Mouse (Mus musculus): ENCODE measurements around the gene Ptbp1.

Gene Ptbp1

DNA sequence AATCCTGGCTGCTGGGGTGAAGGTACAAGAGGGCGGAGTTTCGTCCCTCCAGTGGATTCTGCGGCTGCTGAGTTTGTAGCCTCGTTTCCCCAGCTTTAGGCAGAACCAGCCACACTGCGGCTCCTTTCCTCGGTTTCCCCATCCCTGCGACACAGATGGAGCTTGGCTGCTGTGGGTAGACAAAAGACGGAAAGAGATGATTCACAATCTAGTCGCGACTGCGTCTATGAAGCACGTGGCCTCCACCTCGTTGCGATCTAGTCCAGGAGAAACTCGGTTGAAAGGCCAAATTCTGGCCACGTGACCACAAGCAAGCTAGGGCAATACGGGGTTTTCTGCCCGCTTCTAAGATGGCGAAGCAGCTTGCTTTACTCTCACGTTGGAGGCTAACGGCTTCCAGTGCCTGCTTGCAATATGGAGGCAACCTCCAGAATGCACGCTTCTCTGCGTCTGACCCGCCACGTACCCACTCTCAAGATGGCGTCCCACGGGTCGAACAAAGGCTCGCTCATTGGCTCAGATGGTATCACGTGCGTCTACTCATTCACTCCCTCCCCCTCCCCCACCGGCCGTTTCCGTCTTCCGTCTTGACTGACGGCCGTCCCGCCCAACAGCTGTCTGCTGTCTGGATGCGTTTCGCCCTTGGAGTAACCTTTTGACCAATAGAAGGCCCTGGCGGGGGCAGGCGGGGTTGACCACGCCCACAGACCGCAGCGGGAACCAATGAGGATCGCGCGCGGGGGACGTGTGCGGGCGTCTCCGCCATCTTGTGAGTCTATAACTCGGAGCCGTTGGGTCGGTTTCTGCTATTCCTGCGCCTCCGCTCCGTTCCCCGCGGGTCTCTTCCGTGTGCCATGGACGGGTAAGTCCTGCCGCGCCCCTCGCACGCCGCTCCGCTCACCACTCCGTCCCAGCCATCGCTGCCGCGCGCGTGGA is at the start of gene Ptbp1:
TSS of gene Ptbp1 (plus strand) at position 568 of the 936 bp plus-strand sequence.
- peak; percentile 95 to 99 for DNase-seq (ENCODE audit: low spot score in 2 of 2)

DNA sequence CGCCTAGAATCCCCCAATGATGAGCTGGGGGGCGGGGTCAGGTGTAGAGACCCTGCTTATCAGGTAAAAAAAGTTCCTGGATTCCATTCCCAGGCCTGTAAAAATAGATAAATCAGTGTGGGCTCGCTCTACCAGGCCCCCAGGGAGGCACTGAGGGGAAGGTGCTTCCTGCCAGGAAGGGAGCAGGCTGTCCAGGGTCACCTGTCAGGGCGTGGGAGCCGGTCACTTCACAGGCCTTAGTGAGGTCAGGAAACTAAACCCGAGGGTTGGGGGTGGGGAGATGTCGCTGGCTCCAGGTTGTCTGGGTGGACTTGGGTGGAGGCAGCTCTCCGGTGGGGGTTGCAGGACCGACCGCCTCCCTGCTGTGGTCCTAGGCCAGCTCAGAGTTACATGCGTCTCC is 48.6 kb upstream of the Ptbp1 start:
- DNase-seq (ENCODE audit: low spot score in 2 of 2): no peak

DNA sequence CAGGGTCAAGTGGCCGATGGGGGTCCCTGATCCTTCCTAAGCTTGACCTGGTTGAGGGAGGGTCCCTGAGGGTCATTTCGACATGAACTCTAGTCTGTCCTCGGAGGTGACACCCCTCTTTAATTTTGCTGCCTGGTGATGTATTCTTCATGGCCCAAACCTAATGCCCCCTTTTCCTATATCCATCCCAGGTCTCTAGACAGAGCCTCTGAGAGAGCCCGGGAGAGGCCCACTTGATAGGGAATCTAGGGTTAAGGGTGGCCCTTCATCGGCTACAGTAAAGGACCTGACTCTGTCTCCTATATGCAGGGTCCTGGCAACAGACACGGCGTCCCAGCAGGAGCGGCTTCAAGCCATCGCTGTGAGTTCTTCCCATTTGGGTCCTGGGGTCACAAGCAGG is 47.9 kb upstream of the Ptbp1 start:
- DNase-seq (ENCODE audit: low spot score in 2 of 2): no peak

DNA sequence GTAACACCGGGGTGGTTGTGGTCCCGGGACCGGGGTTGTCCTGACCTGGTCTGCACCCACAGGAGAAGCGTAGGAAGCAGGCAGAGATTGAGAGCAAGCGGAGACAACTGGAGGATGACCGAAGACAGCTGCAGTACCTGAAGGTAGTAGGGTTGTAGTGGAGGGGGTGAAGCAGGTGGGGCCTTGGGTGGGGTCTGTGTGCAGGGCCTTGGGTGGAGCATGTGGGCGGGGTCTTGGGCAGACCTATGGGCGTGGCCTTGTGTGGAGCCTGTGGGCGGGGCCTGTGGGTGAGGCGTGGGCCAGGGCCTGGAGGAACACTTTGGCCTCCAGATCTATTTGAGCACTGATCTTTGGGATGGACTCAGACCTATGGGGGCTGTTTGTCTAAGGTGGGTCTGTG is 47.3 kb upstream of the Ptbp1 start:
- DNase-seq (ENCODE audit: low spot score in 2 of 2): no peak

DNA sequence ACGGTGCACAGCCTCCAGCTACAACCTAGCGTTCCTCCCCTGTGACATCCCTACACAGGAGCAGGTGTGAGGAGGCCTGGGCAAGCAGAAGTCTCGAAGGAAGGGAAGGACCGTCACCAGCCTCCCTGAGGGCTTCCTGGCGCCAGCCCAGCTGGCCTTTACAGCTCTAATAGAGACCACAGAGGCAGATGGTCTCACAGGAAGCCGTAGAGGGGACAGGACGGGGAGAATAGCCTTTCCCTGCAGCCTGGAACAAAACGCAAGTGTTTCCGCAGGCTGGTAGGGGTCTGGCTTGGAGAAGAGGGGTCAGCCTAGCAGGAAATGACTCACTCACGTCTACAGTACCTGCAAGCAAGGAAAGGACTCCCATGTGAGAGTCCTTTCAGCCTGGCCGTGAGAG is 46.4 kb upstream of the Ptbp1 start:
- DNase-seq (ENCODE audit: low spot score in 2 of 2): no peak

DNA sequence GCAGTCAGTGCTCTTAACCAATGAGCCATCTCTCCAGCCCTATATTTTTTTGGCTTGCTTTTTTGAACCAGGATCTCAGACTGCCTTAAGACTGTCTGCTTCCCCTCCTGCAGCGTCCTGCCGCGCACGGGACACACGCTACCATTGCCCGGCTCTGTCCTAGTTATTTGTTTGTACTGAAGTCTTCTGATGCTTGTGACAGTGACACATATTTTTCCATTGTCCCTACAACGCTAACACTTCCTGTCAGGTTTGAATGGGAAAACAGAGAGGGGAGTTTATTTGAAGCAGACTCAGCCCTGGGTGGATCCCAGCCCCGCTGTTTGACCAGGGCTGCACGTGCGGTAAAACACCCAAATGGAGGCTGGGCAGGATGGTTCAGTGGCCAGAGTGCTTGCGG is 45.5 kb upstream of the Ptbp1 start:
- no peak for DNase-seq (ENCODE audit: low spot score in 2 of 2)

DNA sequence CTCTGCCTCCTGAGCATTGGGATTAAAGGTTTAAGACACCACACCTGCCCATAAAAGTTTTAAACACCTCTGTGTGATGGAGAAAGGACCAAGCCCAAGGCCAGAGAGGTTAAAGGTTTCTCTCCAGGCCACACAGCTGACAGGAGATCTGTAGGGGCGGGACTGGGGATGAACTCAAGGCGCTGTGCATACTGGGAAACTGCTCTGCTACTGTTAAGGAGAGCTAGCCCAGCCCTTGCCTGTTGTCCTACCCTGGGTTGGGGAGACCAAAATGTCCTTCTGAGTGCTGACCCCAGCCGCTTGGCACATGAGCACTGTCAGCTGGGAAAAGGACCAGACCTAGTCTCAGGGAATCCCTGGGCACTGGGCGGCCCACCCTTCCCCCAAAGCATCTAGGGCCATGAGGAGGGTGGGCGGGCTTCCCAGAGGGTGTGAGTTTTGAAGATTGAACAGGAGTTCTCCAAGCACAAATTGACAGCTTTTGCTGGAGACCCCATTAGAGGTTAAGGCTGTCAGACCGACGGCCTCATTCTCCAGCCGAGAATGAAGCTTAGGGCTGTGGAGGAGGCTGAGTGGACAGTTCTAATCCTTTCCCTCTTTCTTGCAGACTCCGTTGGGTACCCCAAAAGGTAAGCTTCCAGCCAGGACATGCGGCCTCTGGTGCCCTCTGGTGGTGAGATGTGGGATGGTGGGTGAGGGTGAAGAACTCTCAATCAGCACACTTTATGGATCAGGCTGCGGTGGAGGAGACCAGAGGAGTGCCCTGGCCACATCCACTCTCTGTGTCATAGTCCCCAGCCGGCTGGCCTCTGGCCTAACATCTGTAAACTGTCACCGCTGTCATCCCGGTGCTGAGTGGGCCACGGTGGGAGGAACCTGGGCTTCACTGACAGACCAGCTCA is 42.2 kb upstream of the Ptbp1 start:
- peak; percentile 81 to 90 for DNase-seq (ENCODE audit: low spot score in 2 of 2)

DNA sequence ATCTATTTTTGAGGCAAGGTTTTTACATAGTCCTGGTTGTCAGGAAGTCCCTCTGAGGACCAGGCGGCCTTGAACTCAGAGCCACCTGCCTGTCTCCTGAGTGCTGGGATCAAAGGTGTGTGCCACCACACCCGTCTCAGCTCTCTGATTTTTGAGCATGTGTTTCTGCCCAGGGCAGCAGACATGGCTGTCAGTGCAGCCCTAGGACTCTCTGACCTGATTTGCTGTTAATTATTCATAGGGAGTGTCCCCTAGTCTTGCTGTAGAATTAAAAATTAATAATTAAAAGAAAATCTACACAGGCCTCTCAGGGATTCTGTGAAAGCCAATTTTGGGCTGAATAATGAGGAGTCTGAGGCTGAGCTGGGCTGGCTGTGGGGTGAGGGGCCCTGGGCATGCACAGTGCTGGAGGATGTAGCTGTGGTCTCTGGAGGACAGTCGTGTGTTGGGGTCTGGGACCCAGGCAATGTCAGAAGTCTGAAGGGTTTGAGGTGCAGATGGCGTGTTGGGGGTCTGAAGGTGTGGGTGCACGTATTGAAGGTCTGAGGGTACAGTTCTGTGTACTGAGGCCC is 39.9 kb upstream of the Ptbp1 start:
- DNase-seq (ENCODE audit: low spot score in 2 of 2): no peak

DNA sequence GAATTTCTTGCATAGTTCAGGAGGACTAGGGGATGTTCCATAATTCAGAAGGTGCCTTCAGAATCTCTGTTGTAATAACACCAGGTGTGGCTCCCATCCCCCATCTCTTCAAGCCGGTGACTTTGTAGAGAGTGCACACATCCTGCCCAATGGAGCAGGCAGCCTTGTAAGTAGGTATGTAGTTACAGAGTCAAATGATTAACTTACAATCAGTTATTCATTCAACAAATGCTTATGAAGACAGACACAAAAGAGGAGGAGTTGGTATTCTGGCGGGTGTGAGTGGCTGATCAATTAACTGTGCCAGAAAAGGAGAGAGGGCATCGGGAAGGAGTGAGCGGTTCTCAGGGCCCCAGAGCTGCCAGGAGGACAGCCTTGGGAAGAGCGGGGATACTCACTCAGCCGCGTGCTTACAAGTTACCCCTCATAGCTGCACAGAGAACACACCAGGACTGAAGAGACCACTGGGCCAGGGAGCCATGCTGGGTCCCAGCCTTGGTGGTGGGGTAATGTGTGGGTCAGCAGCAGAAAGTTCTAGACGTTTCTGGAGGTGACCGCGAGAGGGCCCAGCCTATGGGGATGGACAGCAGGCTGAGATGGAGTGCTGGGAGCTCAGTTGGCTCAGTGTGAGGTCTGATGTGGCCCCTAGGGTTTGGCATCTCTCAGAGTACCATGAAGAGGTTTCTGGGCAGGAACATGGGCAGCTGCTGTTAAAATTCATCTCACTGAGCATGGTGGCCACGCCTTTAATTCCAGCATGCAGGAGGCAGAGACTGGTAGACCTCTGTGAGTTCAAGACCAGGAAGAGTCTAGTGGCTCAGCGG is 38.3 kb upstream of the Ptbp1 start:
- no peak for DNase-seq (ENCODE audit: low spot score in 2 of 2)

DNA sequence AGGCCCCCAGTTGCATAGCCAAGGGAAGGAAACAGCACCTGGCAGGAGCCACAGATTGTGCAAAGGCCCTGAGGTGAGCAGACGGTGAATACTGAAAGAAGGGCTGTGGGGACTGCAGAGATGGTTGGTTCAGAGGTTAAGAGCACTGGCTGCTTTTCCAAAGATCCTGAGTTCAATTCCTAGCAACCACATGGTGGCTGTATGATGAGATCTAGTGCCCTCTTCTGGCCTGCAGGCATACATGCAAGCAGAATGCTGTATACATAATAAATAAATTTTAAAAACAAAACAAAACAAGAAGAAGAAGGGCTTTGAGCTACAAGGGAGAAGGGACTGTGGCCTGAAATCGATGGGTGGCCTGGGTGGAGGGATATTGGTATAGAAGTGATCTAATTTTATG is 37.1 kb upstream of the Ptbp1 start:
- no peak for DNase-seq (ENCODE audit: low spot score in 2 of 2)

DNA sequence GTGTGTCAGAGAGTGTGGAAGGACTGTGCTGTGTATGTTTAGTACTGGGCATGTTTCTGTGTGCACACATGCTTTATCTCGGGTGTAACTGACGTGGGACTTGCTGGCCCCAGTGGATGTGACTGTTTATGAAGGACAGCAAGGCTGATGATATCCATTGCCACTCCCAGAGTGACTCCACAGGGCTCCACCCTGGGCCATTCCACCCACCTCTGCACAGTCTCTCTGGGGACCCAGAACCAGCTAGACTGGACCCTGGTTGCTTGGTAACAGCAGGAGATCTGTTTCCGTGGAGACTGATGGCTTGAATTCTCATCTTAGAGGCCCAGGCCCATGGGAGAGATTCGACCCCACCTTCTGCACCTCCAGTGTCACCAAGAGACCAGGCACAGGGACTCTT is 36.0 kb upstream of the Ptbp1 start:
- DNase-seq (ENCODE audit: low spot score in 2 of 2): no peak

DNA sequence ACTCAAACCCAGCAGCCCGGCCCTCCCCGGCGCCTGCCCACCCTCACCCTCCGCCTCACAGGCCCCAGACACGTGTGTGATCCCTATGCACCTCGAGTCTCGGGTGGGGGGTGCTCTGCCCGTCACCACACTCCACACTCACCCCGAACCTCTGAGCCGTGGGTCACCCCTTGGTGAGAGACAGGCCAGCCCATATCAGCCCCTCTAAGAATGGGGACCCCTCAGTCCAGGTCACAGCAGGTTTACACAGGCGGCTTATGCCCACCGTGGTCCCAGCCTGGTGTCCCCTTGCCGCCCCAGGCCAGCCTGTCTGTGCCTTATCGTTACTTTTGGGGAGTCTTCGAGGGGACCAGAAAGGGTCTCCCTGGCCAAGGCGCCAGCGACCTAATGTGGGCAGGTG is 34.6 kb upstream of the Ptbp1 start:
- DNase-seq (ENCODE audit: low spot score in 2 of 2): no peak

DNA sequence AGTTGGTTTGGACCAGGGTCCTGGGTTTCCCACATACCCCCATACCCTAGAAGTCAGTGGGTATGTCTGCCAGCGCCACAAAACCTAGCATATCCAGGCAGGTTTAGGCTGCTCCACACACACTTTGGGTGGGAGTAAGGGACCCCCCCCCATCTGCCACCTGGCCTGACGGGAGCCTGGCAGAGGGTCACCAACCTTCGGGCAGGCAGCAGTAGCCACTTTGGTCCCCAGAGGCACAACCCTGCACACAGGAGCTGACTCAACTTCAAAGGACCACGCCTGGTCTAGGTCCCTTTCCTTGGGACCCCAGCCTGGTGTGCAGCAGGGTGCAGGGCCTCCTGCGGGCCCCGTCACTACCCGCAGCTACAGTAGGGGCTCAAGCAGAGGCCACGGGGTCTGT is 34.0 kb upstream of the Ptbp1 start:
- DNase-seq (ENCODE audit: low spot score in 2 of 2): no peak

DNA sequence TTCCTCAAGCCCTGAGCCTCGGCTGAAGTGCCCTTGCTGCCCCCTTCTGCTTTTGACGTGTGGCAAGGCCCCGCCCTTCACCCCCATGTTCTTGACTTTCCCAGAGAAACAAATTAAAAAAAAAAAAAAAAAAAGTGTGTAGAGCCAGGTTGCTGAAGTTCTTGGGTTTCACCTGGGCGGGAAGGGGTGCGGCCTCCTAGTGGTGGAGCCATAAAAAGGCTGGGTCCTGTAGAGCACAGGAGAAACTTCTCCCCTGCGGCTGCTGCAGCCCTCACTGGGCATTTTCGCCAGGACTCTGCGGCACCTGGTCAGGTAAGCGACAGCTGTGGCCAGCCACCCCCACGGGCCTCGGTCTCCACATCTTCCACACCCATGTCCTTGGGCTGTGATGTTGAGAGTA is 33.4 kb upstream of the Ptbp1 start, which contains the start of gene Misp:
TSS of gene Misp (plus strand) at position 208 of the 400 bp plus-strand sequence.
- DNase-seq (ENCODE audit: low spot score in 2 of 2): no peak

DNA sequence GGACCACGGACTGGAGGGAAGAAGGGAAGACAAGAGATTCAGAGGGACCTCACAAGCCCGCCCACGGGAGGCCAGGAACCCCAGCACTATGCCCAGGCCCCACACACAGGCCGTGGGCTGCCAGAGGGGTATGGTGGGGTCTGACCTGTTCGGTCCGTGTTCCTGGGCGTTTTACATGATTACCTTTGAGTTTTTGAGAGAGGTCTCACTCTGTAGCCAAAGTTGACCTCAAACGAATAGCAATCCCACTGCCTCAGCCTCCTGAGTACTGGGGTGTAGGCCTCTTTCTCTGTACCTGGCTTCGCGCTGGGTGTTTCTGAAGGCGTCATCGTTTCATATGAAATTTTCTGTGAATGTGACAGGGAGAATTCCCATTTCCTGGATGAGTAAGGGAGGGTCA is 32.5 kb upstream of the Ptbp1 start:
- no peak for DNase-seq (ENCODE audit: low spot score in 2 of 2)

DNA sequence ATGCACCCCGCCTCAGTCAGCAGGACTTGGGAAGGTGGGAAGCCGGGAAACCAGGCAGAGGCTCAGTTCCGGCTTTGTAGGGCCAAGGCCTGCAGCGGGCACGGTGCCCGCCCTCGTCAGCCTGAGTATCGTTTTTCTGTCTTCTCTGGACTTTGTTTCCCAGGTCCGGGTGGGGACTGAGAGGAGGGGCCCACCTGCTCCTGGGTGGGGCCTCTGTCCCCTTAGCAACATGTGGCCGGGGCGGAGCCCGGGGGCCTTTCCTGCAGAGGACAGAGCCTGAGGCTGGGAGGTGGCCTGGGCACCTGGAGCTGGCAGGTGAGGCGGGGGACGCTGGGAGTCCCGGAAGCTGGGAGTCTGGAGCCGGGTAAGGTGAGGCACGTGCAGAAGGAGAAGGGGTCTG is 31.9 kb upstream of the Ptbp1 start:
- no peak for DNase-seq (ENCODE audit: low spot score in 2 of 2)

DNA sequence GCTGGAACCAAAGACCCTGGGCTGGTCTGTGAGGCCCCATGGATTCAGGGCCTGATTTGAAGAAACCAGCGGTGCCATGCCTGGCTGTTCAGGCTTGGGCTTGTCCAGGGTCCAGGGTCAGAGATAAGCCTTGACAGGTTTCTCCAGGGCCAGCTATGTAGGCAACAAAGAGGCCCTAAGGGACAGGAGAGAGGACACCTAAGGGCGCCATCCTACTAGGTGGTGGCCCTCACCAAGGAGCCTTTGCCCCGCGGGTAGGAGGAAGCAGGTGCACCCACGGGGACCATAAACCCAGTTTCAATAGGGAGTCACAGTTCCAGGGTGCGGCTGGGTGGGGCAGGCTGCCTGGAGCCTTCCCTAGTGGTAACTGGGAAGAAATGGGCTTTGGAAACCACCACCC is 31.2 kb upstream of the Ptbp1 start:
- DNase-seq (ENCODE audit: low spot score in 2 of 2): no peak

DNA sequence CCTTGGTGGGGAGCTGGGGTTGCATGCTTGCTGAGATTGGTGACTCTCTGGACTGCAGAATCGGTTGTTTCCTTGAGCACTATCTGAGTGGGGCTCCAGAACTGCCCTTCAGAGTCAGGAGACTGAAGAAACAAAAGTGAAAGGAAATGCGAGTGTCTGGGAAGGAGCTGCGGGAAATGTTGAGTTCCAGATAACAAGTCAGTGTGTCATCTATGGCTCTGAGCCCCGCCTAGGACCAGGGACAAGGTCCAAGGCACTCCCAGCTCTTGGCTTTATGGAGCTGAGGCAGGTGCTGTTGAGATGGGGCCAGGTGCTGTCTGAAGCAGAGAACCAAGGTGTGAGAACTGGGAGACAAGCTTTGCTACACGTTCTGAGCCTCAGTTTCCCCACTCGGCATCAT is 29.8 kb upstream of the Ptbp1 start:
- no peak for DNase-seq (ENCODE audit: low spot score in 2 of 2)

DNA sequence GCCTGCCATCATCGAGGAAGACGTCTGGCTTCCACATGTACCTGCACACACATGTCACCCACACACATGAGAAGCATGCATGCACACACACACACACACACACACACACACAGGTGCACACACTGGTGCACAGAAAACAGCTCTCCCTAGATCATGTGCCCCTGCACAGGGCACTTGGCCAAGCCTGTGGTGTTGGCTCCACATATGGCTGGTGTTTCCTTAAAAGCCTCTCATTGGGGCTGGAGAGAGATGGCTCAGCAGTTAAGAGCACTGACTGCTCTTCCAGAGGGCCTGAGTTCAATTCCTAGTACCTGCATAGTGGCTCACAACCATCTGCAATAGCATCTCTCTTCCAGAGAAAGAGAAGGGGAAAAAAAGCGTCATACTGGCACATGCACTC is 22.6 kb upstream of the Ptbp1 start:
- DNase-seq (ENCODE audit: low spot score in 2 of 2): no peak

DNA sequence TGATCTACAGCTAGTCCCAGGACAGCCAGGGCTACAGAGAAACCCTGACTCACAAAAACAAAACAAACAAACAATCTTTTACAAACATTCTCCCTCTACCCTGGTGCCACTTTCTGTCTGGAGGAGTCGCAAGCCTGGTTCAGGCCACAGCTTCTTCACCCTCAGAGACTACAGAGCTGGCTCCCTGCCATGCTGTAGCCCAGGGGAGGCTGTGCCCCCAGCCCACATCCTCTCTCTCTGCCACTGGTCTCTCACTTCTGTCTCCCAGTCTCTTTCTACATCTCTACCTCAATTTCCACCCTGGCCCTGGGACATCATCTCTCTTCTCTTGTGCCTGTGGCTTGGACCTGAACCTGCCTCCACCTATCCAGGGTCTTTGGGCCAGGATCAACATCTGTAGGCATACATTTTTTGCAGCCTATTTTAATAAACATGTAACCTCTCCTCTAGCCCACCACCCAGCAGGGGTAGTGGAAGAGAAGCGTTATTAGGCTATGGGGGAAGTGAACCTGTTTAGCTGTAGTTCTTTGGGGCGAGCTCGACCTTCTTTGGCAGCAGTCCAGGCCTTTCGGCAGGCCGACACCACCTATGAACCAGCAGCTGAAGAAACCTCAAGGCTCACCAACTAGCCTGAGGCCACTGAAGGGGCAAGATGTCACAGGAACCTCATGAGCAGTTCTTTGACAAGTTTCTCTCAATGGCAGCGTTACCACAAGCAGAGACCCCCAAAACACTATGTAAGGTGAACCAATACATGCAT is 22.0 kb upstream of the Ptbp1 start:
- DNase-seq (ENCODE audit: low spot score in 2 of 2): no peak

DNA sequence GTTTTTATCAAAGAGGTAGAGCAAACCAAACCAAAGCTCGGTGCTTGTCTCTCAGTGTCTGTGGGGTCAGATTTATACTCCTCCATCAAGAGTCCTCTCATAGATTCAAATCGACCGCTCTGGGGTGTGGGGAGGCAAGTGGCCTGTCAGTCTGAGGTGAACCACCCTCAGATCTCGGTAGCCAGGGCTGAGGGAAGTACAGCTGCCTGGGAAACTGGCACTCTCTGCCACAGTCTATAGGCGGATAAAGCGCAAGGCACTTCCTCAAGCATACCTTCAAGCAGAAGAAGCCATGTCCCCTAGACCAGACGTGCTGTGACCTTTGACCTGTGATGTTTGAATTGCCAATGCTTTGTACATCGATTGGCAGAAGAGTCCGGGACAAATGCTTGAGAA is 21.4 kb upstream of the Ptbp1 start:
- no peak for DNase-seq (ENCODE audit: low spot score in 2 of 2)

All from spleen, postnatal 10 days (tissue).